Mouse (Mus musculus): ENCODE data around the gene Kcne4. TPM values are rescaled to one million over a fixed set of nuclear protein-coding genes. Genes with fewer than 3 reads are reported as not detected.

Gene Kcne4
- total RNA-seq, 2 experiments from 2014 or later: not detected

- no peak for ATAC-seq (replicated peaks; ENCODE audit: low FRiP score, low TSS enrichment, poor library complexity, severe bottlenecking)
Measured at GRCm38 (mm10) chr1:78853094-78853445, 36.5 kb downstream of the Kcne4 start.

DNA sequence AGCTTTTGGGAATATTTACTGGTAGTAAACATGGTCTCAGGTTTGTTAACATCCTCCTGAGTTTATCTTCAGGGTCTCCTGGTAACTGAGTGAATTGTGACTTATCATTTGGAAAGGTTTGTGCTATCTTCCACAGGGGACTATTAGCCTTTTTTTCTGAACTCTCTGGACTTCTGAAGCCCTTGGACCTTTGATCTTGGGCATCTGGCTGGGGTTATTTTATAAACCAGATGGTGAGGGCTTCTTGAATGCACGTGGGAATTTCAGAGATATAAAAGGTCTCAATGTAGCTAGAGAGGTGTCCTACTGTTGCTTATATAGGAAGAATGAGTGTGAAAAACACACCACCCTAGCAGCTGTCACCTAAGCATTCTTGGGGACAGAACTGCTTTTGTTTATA lies 37.7 kb downstream of the Kcne4 start:
- no peak for ATAC-seq (replicated peaks; ENCODE audit: low FRiP score, low TSS enrichment, poor library complexity, severe bottlenecking)

GRCm38 (mm10) chr1:78859573-78859972 lies 43.0 kb downstream of the Kcne4 start:
- ATAC-seq (replicated peaks; ENCODE audit: low FRiP score, low TSS enrichment, poor library complexity, severe bottlenecking): no peak

- ATAC-seq (replicated peaks; ENCODE audit: low FRiP score, low TSS enrichment, poor library complexity, severe bottlenecking): no peak
Measured at GRCm38 (mm10) chr1:78860056-78860455, 43.5 kb downstream of the Kcne4 start.

- ATAC-seq (replicated peaks; ENCODE audit: low FRiP score, low TSS enrichment, poor library complexity, severe bottlenecking): no peak
Measured at GRCm38 (mm10) chr1:78862281-78862680, 45.7 kb downstream of the Kcne4 start.

- ATAC-seq (replicated peaks; ENCODE audit: low FRiP score, low TSS enrichment, poor library complexity, severe bottlenecking): no peak
Measured at GRCm38 (mm10) chr1:78863833-78864232, 47.3 kb downstream of the Kcne4 start.

DNA sequence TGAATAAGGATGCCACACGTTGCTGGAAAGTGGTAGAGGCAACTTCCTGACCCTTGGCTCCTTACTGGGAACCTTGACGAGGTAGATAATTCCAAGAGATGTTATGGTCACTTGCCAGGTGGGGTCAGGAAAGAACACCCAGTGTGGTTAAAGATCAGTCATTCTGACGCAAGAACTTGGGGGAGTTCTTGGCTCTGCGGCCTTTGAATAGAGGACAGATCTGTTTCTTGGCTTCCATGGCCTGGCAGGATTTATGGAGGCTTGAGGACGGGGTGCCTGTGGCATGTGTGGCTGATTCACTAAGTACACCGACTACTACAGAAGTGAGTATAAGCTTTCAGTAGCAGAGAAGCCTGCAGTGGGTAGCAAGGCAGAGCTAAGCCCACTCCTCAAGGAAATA lies 47.8 kb downstream of the Kcne4 start:
- no peak for ATAC-seq (replicated peaks; ENCODE audit: low FRiP score, low TSS enrichment, poor library complexity, severe bottlenecking)

DNA sequence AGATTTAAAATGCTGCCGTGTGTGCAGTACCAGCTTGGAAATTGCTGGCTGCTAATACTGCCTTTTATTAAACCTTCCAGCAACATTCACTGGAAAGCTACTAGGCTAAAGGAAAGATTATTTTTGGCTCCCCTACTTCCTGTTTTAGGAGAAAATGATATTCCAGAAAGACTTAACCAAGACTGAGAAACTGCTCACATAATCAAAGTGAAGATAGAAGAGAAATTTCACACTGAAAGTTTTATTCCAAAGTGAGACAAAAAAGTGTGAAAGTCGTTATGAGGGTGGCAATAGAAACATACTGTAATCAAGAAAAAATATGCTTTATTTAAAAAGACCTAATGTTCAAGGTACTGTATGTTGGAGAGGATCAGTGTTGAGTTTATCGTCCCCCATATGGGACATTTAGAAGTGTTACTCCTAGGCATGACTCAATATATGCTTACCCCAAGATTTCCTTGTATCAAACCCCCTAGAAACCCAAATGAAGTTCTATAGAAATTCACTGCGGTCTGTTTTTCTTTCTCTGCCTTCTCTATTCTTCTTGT lies 48.3 kb downstream of the Kcne4 start:
- no peak for ATAC-seq (replicated peaks; ENCODE audit: low FRiP score, low TSS enrichment, poor library complexity, severe bottlenecking)

- ATAC-seq (replicated peaks; ENCODE audit: low FRiP score, low TSS enrichment, poor library complexity, severe bottlenecking): no peak
Measured at GRCm38 (mm10) chr1:78865991-78866390, 49.4 kb downstream of the Kcne4 start.

DNA sequence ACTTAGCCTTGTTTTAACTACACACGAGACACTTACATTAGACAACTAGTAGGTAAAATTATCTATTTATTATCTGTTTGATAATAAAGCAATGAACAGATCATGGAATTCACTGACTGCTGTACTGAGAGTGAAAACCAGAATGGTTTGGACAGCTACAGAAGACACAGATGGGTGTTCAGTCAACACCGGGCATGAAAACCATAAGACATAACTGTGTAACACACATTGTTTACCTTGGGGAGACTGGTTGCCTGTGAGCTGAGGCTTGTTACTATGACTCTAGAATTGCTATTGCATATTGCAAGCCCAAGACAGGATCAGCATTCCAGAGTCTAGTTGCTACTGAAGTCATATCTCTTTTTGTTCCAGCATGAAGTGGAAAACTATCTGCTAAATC lies 49.9 kb downstream of the Kcne4 start:
- ATAC-seq (replicated peaks; ENCODE audit: low FRiP score, low TSS enrichment, poor library complexity, severe bottlenecking): no peak

Other genes with a start within 250 kb of the Kcne4 start
- gene Acsl3, start 158.9 kb upstream of the Kcne4 start, total RNA-seq (2014; fragmentation: Nextera tagmentation): 10.1 and 12.9 TPM in 2 replicates
- 50.9 and 77.7 TPM in 2 replicates for gene Acsl3, start 158.9 kb upstream of the Kcne4 start, total RNA-seq (2017)
- gene Utp14b, start 158.7 kb upstream of the Kcne4 start, total RNA-seq (2014; fragmentation: Nextera tagmentation): 6.1 and 10.7 TPM in 2 replicates
- gene Utp14b, start 158.7 kb upstream of the Kcne4 start, total RNA-seq (2017): 8.1 and 18.0 TPM in 2 replicates

Measured in megakaryocyte-erythroid progenitor cell, adult 5-6 weeks (primary cell).